Mouse (Mus musculus): ENCODE measurements at regions not wholly inside any gene's neighbourhood (a gene's known extent, or its start where the extent isn't known, plus 50 kb on each side); places are given as distances from the start of the nearest gene placed in this dataset.

DNA sequence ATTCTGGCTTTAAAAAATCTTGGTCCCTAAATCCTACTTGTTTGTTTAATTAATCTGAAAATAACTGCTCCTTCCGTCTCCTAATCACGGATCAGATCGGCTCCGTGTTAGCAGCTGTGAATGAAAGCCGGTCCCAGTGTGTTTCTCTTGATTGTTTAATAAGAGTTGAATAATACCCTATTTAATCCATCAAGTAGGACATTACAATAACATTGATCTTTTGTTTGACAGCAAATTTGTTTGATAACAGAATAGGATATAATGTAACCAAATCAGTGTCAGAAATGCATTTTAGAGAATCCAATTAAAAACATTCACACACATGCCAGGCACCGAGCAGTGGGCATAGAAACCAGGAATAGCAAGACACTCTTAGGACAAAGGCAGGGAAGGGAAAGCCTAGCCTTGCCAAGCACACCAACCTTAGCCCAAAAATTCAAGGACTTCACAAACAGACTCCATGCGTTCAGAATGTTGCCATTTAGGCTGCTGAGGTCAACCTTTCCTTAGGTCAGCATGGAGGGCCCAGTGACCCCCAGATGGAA, 332.5 kb upstream of the Meis1 start:
- no peak for TF ChIP-seq POLR2A (IDR thresholded peaks at IDR 0.05; ENCODE audit: control insufficient read depth, low read depth, low read length)
- TF ChIP-seq CTCF (IDR thresholded peaks at IDR 0.05; ENCODE audit: control insufficient read depth, insufficient read depth, insufficient replicate concordance, low read depth, low read length), result no peak
- Histone ChIP-seq H3K4me3 (ENCODE audit: control insufficient read depth, low read depth, low read length) (no peak overlapping the region), H3K27me3 (ENCODE audit: control insufficient read depth, insufficient read depth, low read length) (no peaks in the 10 kb centered on the region), H3K27ac (ENCODE audit: control insufficient read depth, insufficient read depth, low read depth, low read length) (no peak overlapping the region), H3K36me3 (ENCODE audit: control insufficient read depth, insufficient read depth, low read length) (no peaks in the 10 kb centered on the region), H3K4me1 (ENCODE audit: control insufficient read depth, insufficient read depth, low read length) (no peaks in the 10 kb centered on the region)

DNA sequence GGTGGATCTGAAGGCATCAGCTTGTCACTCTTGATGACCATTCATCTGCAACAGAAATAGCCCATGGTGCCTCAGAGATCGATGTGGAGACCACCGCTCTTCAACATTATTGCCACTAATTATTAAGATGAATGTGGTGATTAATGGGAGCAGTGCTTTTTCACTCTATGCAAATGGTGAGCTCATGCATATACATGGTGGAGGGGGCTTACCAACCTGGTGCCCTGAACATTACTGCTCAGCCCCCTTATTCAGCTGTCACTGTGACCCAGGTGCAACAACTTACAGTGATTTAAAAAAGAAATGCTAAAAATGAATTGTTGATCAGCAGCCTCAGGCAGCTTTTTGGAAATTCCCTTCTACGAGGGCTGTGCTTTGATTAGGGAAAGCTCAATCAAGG, 334.9 kb upstream of the Meis1 start:
- no peaks in the 10 kb centered on the region for H3K27me3 ChIP-seq (ENCODE audit: control insufficient read depth, insufficient read depth, low read length)
- no peaks in the 10 kb centered on the region for H3K36me3 ChIP-seq (ENCODE audit: control insufficient read depth, insufficient read depth, low read length)
- H3K4me3 ChIP-seq (ENCODE audit: control insufficient read depth, low read depth, low read length), result no peak overlapping the region
- no peak for TF ChIP-seq CTCF (IDR thresholded peaks at IDR 0.05; ENCODE audit: control insufficient read depth, insufficient read depth, insufficient replicate concordance, low read depth, low read length)
- TF ChIP-seq POLR2A (IDR thresholded peaks at IDR 0.05; ENCODE audit: control insufficient read depth, low read depth, low read length), result no peak
- no peak overlapping the region for H3K27ac ChIP-seq (ENCODE audit: control insufficient read depth, insufficient read depth, low read depth, low read length)
- H3K4me1 ChIP-seq (ENCODE audit: control insufficient read depth, insufficient read depth, low read length), result no peaks in the 10 kb centered on the region

DNA sequence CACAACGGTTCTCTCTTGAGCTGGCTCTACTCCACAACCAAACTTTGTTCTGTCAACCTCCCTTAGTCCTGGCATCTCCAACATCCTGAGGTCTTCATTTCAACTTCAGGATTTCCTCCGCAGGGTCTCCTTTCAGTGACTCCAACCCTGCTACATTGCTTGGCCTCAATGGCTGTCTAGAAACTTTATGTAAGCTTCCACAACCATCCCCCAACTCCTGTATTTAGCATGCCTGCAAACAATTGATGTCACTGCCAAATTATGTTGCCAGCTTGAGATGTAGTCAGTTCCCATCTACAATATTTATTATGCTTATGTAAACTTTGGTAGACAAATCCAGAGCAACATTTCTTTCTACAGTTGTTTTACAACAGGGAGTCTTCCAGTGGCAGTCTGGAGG, 336.4 kb upstream of the Meis1 start:
- Histone ChIP-seq H3K4me1 (ENCODE audit: control insufficient read depth, insufficient read depth, low read length) (no peaks in the 10 kb centered on the region), H3K36me3 (ENCODE audit: control insufficient read depth, insufficient read depth, low read length) (no peaks in the 10 kb centered on the region), H3K27ac (ENCODE audit: control insufficient read depth, insufficient read depth, low read depth, low read length) (no peak overlapping the region), H3K27me3 (ENCODE audit: control insufficient read depth, insufficient read depth, low read length) (no peaks in the 10 kb centered on the region), H3K4me3 (ENCODE audit: control insufficient read depth, low read depth, low read length) (no peak overlapping the region)
- TF ChIP-seq POLR2A (IDR thresholded peaks at IDR 0.05; ENCODE audit: control insufficient read depth, low read depth, low read length) (no peak), CTCF (IDR thresholded peaks at IDR 0.05; ENCODE audit: control insufficient read depth, insufficient read depth, insufficient replicate concordance, low read depth, low read length) (no peak)

DNA sequence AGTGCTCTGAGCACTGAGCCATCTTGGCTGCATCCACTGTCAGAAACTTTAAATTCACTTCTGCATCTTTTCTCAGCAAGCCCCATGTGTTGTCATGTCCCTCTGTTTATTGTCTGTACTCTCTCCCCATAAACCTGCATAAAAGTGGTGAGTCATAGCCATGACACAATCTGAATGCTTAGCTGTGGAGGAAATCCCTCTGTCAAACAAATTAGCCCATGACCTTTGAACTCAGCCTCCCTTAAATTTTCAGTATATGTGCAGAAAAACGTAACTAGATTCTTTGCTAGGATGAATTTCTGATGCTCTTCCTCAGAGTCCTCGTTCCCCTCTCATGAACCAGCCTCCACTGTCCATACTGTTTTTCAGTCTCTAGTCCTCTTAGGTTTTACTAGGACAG, 337.4 kb upstream of the Meis1 start:
- Histone ChIP-seq H3K36me3 (ENCODE audit: control insufficient read depth, insufficient read depth, low read length) (no peaks in the 10 kb centered on the region), H3K27me3 (ENCODE audit: control insufficient read depth, insufficient read depth, low read length) (no peaks in the 10 kb centered on the region), H3K4me1 (ENCODE audit: control insufficient read depth, insufficient read depth, low read length) (no peaks in the 10 kb centered on the region), H3K27ac (ENCODE audit: control insufficient read depth, insufficient read depth, low read depth, low read length) (no peak overlapping the region), H3K4me3 (ENCODE audit: control insufficient read depth, low read depth, low read length) (no peak overlapping the region)
- TF ChIP-seq POLR2A (IDR thresholded peaks at IDR 0.05; ENCODE audit: control insufficient read depth, low read depth, low read length) (no peak), CTCF (IDR thresholded peaks at IDR 0.05; ENCODE audit: control insufficient read depth, insufficient read depth, insufficient replicate concordance, low read depth, low read length) (no peak)

DNA sequence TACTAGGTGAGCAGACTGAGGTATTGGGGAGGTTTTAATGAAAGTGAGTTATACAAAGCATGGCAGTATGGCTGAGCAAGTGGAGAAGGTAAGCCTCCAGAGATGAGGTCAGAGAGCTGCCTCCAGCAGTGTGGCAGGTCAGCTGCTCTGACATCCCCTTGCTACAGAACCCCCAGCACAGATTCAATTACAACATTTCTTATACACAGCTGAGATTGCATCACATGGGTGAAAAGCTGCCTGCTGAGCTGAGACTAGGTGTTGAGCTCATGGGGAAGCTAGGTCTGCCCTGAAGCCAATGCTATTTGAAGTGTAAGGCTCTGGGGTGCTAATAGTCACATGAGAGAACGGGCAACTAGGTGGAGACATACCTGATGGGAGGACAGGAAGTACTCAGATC, 350.4 kb upstream of the Meis1 start:
- H3K27me3 ChIP-seq (ENCODE audit: control insufficient read depth, insufficient read depth, low read length), result no peaks in the 10 kb centered on the region
- no peaks in the 10 kb centered on the region for H3K4me1 ChIP-seq (ENCODE audit: control insufficient read depth, insufficient read depth, low read length)
- no peak overlapping the region for H3K4me3 ChIP-seq (ENCODE audit: control insufficient read depth, low read depth, low read length)
- H3K27ac ChIP-seq (ENCODE audit: control insufficient read depth, insufficient read depth, low read depth, low read length), result no peak overlapping the region
- H3K36me3 ChIP-seq (ENCODE audit: control insufficient read depth, insufficient read depth, low read length), result no peaks in the 10 kb centered on the region
- TF ChIP-seq POLR2A (IDR thresholded peaks at IDR 0.05; ENCODE audit: control insufficient read depth, low read depth, low read length) (no peak), CTCF (IDR thresholded peaks at IDR 0.05; ENCODE audit: control insufficient read depth, insufficient read depth, insufficient replicate concordance, low read depth, low read length) (no peak)

DNA sequence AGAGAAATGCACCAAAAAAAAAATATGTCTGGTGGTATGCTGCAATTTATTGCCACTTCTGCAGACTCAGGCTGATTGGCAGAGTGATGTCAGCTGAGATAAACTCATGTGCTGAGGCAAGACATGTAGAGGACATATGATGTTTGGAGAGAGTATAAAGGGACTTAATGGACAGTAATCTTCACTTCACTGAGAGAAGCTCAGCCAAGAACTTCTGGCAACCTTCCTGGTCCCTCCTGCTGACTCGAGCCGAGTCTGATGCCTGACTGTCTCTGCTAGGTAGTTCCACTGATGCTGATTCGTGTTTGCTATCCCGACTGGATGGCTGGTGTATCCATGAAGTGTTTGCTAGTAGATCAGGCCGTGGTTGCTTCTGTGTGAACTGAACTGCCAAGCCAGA, 354.7 kb upstream of the Meis1 start:
- H3K27me3 ChIP-seq (ENCODE audit: control insufficient read depth, insufficient read depth, low read length), result no peaks in the 10 kb centered on the region
- H3K36me3 ChIP-seq (ENCODE audit: control insufficient read depth, insufficient read depth, low read length), result no peaks in the 10 kb centered on the region
- no peak overlapping the region for H3K27ac ChIP-seq (ENCODE audit: control insufficient read depth, insufficient read depth, low read depth, low read length)
- H3K4me1 ChIP-seq (ENCODE audit: control insufficient read depth, insufficient read depth, low read length), result no peaks in the 10 kb centered on the region
- no peak overlapping the region for H3K4me3 ChIP-seq (ENCODE audit: control insufficient read depth, low read depth, low read length)
- TF ChIP-seq CTCF (IDR thresholded peaks at IDR 0.05; ENCODE audit: control insufficient read depth, insufficient read depth, insufficient replicate concordance, low read depth, low read length) (no peak), POLR2A (IDR thresholded peaks at IDR 0.05; ENCODE audit: control insufficient read depth, low read depth, low read length) (no peak)

DNA sequence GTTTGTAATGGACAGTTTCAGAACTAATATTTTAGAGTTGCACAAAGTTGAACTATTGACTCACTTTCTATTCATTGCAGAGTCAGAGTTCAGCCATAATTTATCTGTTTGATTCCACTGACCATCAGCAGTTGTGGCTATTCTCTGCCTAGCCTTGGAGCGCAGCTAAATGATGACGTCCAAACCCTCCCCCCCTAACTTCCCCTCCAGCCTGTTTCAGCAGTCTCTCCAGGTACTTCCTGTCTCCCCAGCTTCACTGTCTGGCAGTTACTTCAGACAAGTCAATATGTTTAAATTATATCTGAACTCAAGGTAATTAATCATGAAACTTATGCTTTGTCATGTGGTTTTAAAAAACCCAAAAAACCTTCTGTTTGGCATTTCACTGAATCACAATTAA, 362.1 kb upstream of the Meis1 start:
- no peak for TF ChIP-seq CTCF (IDR thresholded peaks at IDR 0.05; ENCODE audit: control insufficient read depth, insufficient read depth, insufficient replicate concordance, low read depth, low read length)
- no peak for TF ChIP-seq POLR2A (IDR thresholded peaks at IDR 0.05; ENCODE audit: control insufficient read depth, low read depth, low read length)
- H3K27me3 ChIP-seq (ENCODE audit: control insufficient read depth, insufficient read depth, low read length), result no peaks in the 10 kb centered on the region
- no peak overlapping the region for H3K27ac ChIP-seq (ENCODE audit: control insufficient read depth, insufficient read depth, low read depth, low read length)
- H3K36me3 ChIP-seq (ENCODE audit: control insufficient read depth, insufficient read depth, low read length), result no peaks in the 10 kb centered on the region
- H3K4me3 ChIP-seq (ENCODE audit: control insufficient read depth, low read depth, low read length), result no peak overlapping the region
- no peaks in the 10 kb centered on the region for H3K4me1 ChIP-seq (ENCODE audit: control insufficient read depth, insufficient read depth, low read length)

DNA sequence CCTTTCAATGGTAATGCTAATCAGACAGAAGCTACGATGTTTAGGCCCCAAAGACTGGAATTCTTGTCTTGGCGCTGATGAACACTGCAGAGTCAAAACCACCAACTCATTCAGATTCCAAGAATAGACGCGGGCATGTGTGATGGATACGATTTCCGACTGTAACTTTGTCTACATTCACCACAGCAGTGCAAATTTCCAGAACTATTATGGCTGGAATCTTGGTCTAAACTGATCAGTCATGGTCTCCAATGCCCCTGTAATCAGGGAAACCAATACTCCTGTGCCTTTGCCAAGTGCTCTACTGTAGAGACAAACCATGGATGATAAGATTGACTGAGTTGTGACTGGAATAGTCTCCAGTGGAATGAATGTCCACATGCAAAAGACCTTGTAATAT, 370.4 kb upstream of the Meis1 start:
- TF ChIP-seq POLR2A (IDR thresholded peaks at IDR 0.05; ENCODE audit: control insufficient read depth, low read depth, low read length) (no peak), CTCF (IDR thresholded peaks at IDR 0.05; ENCODE audit: control insufficient read depth, insufficient read depth, insufficient replicate concordance, low read depth, low read length) (no peak)
- no peaks in the 10 kb centered on the region for H3K4me1 ChIP-seq (ENCODE audit: control insufficient read depth, insufficient read depth, low read length)
- H3K36me3 ChIP-seq (ENCODE audit: control insufficient read depth, insufficient read depth, low read length), result no peaks in the 10 kb centered on the region
- no peak overlapping the region for H3K4me3 ChIP-seq (ENCODE audit: control insufficient read depth, low read depth, low read length)
- H3K27me3 ChIP-seq (ENCODE audit: control insufficient read depth, insufficient read depth, low read length), result no peaks in the 10 kb centered on the region
- no peak overlapping the region for H3K27ac ChIP-seq (ENCODE audit: control insufficient read depth, insufficient read depth, low read depth, low read length)

All from testis, adult 2 months (tissue).